Mouse (Mus musculus): ENCODE results near the gene Gtf2i.

DNA sequence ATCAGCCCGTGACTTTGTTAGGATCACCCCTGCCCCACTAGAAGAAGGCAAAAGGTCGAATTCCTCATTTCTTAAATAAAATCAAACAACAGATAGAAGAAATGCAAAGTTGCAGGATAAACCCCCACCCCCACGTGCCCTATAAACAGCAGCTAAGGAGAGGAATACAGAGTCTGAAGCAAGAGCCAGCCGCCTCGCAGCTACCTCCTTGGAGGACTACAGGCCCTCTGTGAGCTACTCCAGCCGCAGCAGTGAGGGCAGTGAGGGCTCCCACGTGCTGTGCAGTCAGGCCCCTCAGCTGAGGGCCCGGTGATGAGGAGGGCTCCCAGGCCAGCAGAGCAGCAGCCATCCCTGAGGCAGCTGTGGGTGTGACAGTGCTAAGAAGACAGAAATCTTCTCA is 40.8 kb downstream of the Gtf2i start:
- TF ChIP-seq CTCF (IDR thresholded peaks at IDR 0.05; ENCODE audit: low read depth, low read length) (no peak), TAL1 (conservative IDR thresholded peaks at IDR 0.05; ENCODE audit: low read depth, low read length) (no peak), GATA1 (IDR thresholded peaks at IDR 0.05; ENCODE audit: borderline replicate concordance, low read length) (no peak)
